Mouse (Mus musculus) G1E (cell line): ENCODE data around the gene Fam222b.

Experiments used
- CTCF ChIP-seq: IDR thresholded peaks from 2 replicates; pipeline ENCODE4 v1.5.1; 2012; ENCODE audit warnings: low read depth, low read length, inconsistent platforms, mixed read lengths
- GATA1 ChIP-seq: IDR thresholded peaks from 2 replicates; pipeline ENCODE4 v1.6.1; 2012; ENCODE audit warnings: borderline replicate concordance, low read length, inconsistent platforms, mixed read lengths
- POLR2AphosphoS5 ChIP-seq: IDR thresholded peaks from 2 replicates; pipeline ENCODE4 v1.6.1; 2012; ENCODE audit warnings: low read depth, low read length, inconsistent platforms; ENCODE audit not compliant: insufficient replicate concordance
- TAL1 ChIP-seq: conservative IDR thresholded peaks from 2 replicates; pipeline ENCODE4 v1.6.1; 2012; ENCODE audit warnings: low read depth, low read length, inconsistent platforms, mixed read lengths

- TF ChIP-seq CTCF (no peak), GATA1 (no peak), POLR2AphosphoS5 (no peak), TAL1 (no peak)
These were observed 70.1 kb downstream of the Fam222b start for GRCm38 (mm10) chr11:78164604-78164923.
